In the genomic region with DNA sequence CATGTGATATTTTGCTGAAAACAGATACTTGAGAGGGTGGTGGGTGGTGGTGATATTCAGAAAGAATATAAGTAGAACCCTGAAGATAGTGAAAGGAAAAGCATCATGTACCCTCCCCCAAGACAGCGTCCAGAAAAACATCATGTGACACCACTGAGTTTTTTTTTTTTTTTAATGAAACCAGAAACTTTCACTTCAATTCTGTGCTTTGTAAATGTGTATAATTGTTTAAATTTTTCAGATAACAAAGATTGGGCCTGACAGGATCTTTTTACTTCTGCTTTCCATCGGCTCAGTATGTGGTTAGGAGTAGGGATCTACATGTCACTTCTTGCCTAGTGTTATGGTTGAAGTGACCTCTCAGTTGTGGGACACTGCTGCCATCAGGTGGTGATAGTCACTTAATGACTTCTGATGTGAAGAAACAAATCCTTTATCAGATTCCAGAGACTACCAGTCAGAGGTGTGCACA, we compare ENCODE assay signal across 9 mouse cellular contexts. TPM values are rescaled to one million over a fixed set of nuclear protein-coding genes. Genes with fewer than 3 reads are reported as not detected.
A peak's percentile ranks its signal among the peaks of the same experiment; 100 is the strongest.
DNase-seq lines count a peak whose midpoint lies in the region; ATAC-seq and TF ChIP-seq lines count a peak whose summit lies in the region.
"Had no signal": no experiment of that assay in that cellular context is flagged by ENCODE, and none has a peak within 500 bp of the region (broad histone marks: within the 10 kb centered on the region; RNA-seq: fewer than 3 reads in every experiment).

No protein-coding gene starts in this region.

- no peaks in the 10 kb centered on the region for H3K36me3 ChIP-seq in kidney, adult 2 months (ENCODE audit: control insufficient read depth, insufficient read depth, low read length)
- H3K36me3 ChIP-seq in limb, embryonic 13.5 days: no peaks in the 10 kb centered on the region
- H3K36me3 ChIP-seq in midbrain, postnatal 0 days (ENCODE audit: insufficient read depth, low read length): no peaks in the 10 kb centered on the region
- H3K36me3 ChIP-seq in stomach, embryonic 16.5 days (ENCODE audit: control insufficient read depth, insufficient read depth, low read length): no peaks in the 10 kb centered on the region
- H3K36me3 ChIP-seq: heart, embryonic 13.5 days had no signal

- ATAC-seq in limb, embryonic 13.5 days (ENCODE audit: low FRiP score, low read depth): peak; percentile 61
- ATAC-seq in midbrain, postnatal 0 days (ENCODE audit: low FRiP score): no peak
- peak; percentile 62; the same call in 1 of the 2 replicates for ATAC-seq in stomach, embryonic 16.5 days (ENCODE audit: insufficient read depth, low FRiP score)

- 13% methylated on average over 2 of the region's 2 CpGs for WGBS in kidney, adult 2 months
- WGBS in limb, embryonic 13.5 days: 59% methylated on average over 2 of the region's 2 CpGs
- WGBS in midbrain, postnatal 0 days: 62% methylated on average over 2 of the region's 2 CpGs
- WGBS in stomach, embryonic 16.5 days: 47% methylated on average over 2 of the region's 2 CpGs

- peak; percentile 99 for DNase-seq in 416B (ENCODE audit: low read depth)
- peak; percentile 68 for DNase-seq in Muller cell, postnatal 12 days (ENCODE audit: inconsistent ontology term)
- DNase-seq in cerebellum, adult 9-11 months: peak; percentile 39
- DNase-seq in gastrocnemius, postnatal 10 days: peak; percentile 52
- peak; percentile 91 for DNase-seq in kidney, adult 2 months
- DNase-seq in midbrain, postnatal 0 days (ENCODE audit: low spot score): peak; percentile 84

- TF ChIP-seq CTCF in kidney, adult 2 months (conservative IDR thresholded peaks at IDR 0.05; ENCODE audit: insufficient read depth, insufficient read length, low read depth, low read length): peak; percentile 47
- peak; percentile 68 for TF ChIP-seq CTCF in midbrain, postnatal 0 days (IDR thresholded peaks at IDR 0.05)

- no peaks in the 10 kb centered on the region for H3K9me3 ChIP-seq in limb, embryonic 13.5 days
- H3K9me3 ChIP-seq in midbrain, postnatal 0 days (ENCODE audit: low read length): no peaks in the 10 kb centered on the region
- no peaks in the 10 kb centered on the region for H3K9me3 ChIP-seq in stomach, embryonic 16.5 days (replicated peaks; ENCODE audit: control insufficient read depth, low read length)
- H3K9me3 ChIP-seq: heart, embryonic 13.5 days had no signal

- H3K9ac ChIP-seq in limb, embryonic 13.5 days: no peak overlapping the region
- no peak overlapping the region for H3K9ac ChIP-seq in midbrain, postnatal 0 days (replicated peaks; ENCODE audit: low read length, poor library complexity, severe bottlenecking)
- no peak overlapping the region for H3K9ac ChIP-seq in stomach, embryonic 16.5 days (ENCODE audit: low read length)
- H3K9ac ChIP-seq: heart, embryonic 13.5 days had no signal

- no peak overlapping the region for H3K27ac ChIP-seq in kidney, adult 2 months (ENCODE audit: insufficient read depth, low read depth, low read length)
- H3K27ac ChIP-seq in limb, embryonic 13.5 days: no peak overlapping the region
- no peak overlapping the region for H3K27ac ChIP-seq in midbrain, postnatal 0 days (ENCODE audit: low read depth, low read length)
- no peak overlapping the region for H3K27ac ChIP-seq in stomach, embryonic 16.5 days (ENCODE audit: low read length)
- H3K27ac ChIP-seq: heart, embryonic 13.5 days had no signal

- no peaks in the 10 kb centered on the region for H3K27me3 ChIP-seq in kidney, adult 2 months (replicated peaks; ENCODE audit: control insufficient read depth, insufficient read depth, low read length)
- no peaks in the 10 kb centered on the region for H3K27me3 ChIP-seq in limb, embryonic 13.5 days
- H3K27me3 ChIP-seq in midbrain, postnatal 0 days (ENCODE audit: insufficient read depth, low read length): no peaks in the 10 kb centered on the region
- no peaks in the 10 kb centered on the region for H3K27me3 ChIP-seq in stomach, embryonic 16.5 days (ENCODE audit: control insufficient read depth, insufficient read depth, low read length)
- H3K27me3 ChIP-seq: heart, embryonic 13.5 days had no signal

- no peak overlapping the region for H3K4me3 ChIP-seq in kidney, adult 2 months (ENCODE audit: insufficient read depth, low read depth, low read length)
- no peak overlapping the region for H3K4me3 ChIP-seq in limb, embryonic 13.5 days
- no peak overlapping the region for H3K4me3 ChIP-seq in midbrain, postnatal 0 days (ENCODE audit: low read depth, low read length)
- H3K4me3 ChIP-seq in stomach, embryonic 16.5 days (replicated peaks; ENCODE audit: low read length): no peak overlapping the region
- H3K4me3 ChIP-seq: heart, embryonic 13.5 days had no signal

- no peak for TF ChIP-seq POLR2A in kidney, adult 2 months (IDR thresholded peaks at IDR 0.05; ENCODE audit: low read depth, low read length)

- peaks cover 3% of the 10 kb centered on the region; the same call in 1 of the 2 replicates for H3K4me1 ChIP-seq in kidney, adult 2 months (ENCODE audit: control insufficient read depth, insufficient read depth, low read length)
- H3K4me1 ChIP-seq in limb, embryonic 13.5 days: no peaks in the 10 kb centered on the region
- no peaks in the 10 kb centered on the region for H3K4me1 ChIP-seq in midbrain, postnatal 0 days (ENCODE audit: insufficient read depth, low read length)
- no peaks in the 10 kb centered on the region for H3K4me1 ChIP-seq in stomach, embryonic 16.5 days (ENCODE audit: control insufficient read depth, insufficient read depth, low read length)
- H3K4me1 ChIP-seq: heart, embryonic 13.5 days had no signal

- no peak overlapping the region for H3K4me2 ChIP-seq in limb, embryonic 13.5 days (replicated peaks)
- no peak overlapping the region for H3K4me2 ChIP-seq in midbrain, postnatal 0 days (ENCODE audit: low read depth, low read length, poor library complexity, severe bottlenecking)
- no peak overlapping the region for H3K4me2 ChIP-seq in stomach, embryonic 16.5 days (ENCODE audit: low read depth, low read length)
- H3K4me2 ChIP-seq: heart, embryonic 13.5 days had no signal

RNA-seq across cellular contexts. Expression of a gene that starts 33.7 kb away (rescaled TPM):
- total RNA-seq in gastrocnemius, postnatal 10 days (2021): 1 to 10 TPM; 1.2 to 1.7 TPM
- 2.4 and 2.9 TPM in 2 replicates for polyA plus RNA-seq in kidney, adult 2 months (2012; rRNA removed)
- polyA plus RNA-seq in limb, embryonic 13.5 days (2015; fragmentation: Nextera tagmentation; extraction: Ambion mirVana): 5.7 and 6.1 TPM in 2 replicates
- total RNA-seq in midbrain, postnatal 0 days (2014; rRNA removed): 41.5 and 64.0 TPM in 2 replicates
- polyA plus RNA-seq in midbrain, postnatal 0 days (2015; fragmentation: Nextera tagmentation; extraction: Ambion mirVana): 35.4 and 40.4 TPM in 2 replicates
- 8.8 and 11.4 TPM in 2 replicates for polyA plus RNA-seq in stomach, embryonic 16.5 days (2015; fragmentation: Nextera tagmentation; extraction: Ambion mirVana)

Comparison
In these comparisons a context has a peak if more than half of its experiments do, and no peak if none do; other contexts are left out.
1. DNase-seq: peak in every context shown above with its lines; median percentile 99 in 416B; 91 in kidney, adult 2 months; 84 in midbrain, postnatal 0 days; 68 in Muller cell, postnatal 12 days; 52 in gastrocnemius, postnatal 10 days; 39 in cerebellum, adult 9-11 months.